Mouse (Mus musculus): ENCODE data around the gene Ppp2r5c.

DNA sequence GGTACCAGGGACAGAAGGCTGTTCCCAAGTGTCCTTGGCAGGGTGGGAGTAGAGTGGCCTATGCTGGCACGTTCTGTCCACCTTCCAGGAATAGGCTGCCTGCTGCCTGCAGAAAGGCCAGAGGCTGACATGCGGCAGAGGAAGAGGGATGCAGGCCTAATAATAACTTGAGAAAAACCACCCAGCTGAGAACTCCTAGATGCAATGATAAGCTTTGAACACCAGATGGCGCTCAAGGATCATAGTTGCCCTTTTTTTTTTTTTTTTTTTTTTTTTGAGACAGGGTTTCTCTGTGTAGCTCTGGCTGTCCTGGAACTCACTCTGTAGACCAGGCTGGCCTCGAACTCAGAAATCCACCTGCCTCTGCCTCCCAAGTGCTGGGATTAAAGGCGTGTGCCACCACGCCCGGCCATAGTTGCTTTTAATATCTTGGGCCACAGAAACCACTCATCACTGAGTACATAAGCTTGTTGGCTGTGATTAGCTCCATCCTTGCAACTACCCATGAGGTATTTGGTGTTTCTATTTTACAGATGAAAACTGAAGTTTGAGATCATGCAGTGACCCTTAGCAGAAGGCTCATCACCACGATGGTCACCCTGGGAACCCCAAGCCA lies 28.1 kb upstream of the Ppp2r5c start:
- TF ChIP-seq CTCF (IDR thresholded peaks at IDR 0.05; ENCODE audit: control insufficient read depth, insufficient read depth, low read length) (0 out of 2 replicates have a peak, but pooled peaks have one; percentile 14), POLR2A (IDR thresholded peaks at IDR 0.05; ENCODE audit: borderline replicate concordance, control insufficient read depth, low read depth, low read length) (no peak)

Measured in bone marrow, adult 2 months (tissue).